Mouse (Mus musculus): Measurements from ENCODE around the gene Nkap. TPM values are rescaled to one million over a fixed set of nuclear protein-coding genes. Genes with fewer than 3 reads are reported as not detected.
"Not testable (repeated sequence)": the region's sequence is repeated elsewhere in the genome, so short reads cannot be mapped to it uniquely, and the experiment has no call there.

Gene Nkap
- polyA plus RNA-seq, 1 experiment from 2014 or later: 21.3 TPM

DNA sequence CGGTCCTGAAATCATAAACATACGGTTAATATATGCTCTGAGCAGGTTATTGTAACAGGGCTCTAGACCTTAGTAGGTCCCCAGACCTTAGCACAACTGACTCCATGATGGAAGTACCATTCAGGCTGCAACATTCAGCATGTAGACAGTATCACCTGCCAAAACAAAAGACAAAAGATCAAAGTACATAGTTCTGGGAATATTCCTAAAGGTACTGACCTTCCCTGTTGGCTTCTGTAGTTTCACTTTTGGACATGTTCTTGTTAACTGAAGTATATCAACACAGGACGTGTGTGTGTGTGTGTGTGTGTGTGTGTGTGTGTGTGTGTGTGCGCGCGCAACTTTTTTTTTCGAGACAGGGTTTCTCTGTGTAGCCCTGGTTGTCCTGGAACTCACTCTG is 1.1 kb upstream of the Nkap start:
- Histone ChIP-seq H3K4me2 (ENCODE audit: low read length) (no peak overlapping the region), H3K36me3 (ENCODE audit: control insufficient read depth, insufficient read depth) (no peaks in the 10 kb centered on the region), H3K4me3 (replicated peaks; ENCODE audit: low read length) (no peak overlapping the region), H3K27ac (ENCODE audit: low read length) (no peak overlapping the region), H3K9me3 (ENCODE audit: control insufficient read depth, low read length) (no peaks in the 10 kb centered on the region), H3K27me3 (replicated peaks; ENCODE audit: control insufficient read depth, insufficient read depth, low read length) (no peaks in the 10 kb centered on the region), H3K4me1 (replicated peaks; ENCODE audit: control insufficient read depth, insufficient read depth, low read length) (peaks cover 12% of the 10 kb centered on the region), H3K9ac (replicated peaks; ENCODE audit: low read depth, low read length) (no peak overlapping the region)
- WGBS: 96% methylated on average over 7 of the region's 7 CpGs
- ATAC-seq: no peak

GRCm38 (mm10) chrX:37141732-37142131 is 15.1 kb downstream of the Nkap start:
- ATAC-seq: no peak
- H3K36me3 ChIP-seq (ENCODE audit: control insufficient read depth, insufficient read depth): 0 out of 2 replicates have a peak, but pooled peaks cover 5% of the 10 kb centered on the region
- WGBS: 90% methylated on average over 3 of the region's 3 CpGs

DNA sequence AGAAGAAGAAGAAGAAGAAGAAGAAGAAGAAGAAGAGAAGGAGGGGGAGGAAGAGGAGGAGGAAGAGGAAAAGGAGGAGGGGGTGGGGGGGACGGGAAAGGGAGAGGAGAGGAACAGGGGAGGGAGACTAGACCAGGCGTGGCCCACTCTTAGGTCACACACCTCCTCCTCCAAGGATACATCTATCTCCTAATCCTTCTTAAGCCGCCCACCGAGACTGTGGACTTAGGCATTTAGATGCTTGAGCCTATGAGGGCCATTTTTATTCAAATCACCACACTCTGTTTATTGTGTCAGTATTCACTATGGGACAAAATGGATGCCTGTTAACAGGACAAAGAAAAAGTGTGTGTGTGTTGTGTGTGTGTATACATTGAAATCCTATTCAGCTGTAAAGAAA is 17.9 kb downstream of the Nkap start:
- no CpG with 5 or more reads among the region's 4 CpGs for WGBS
- H3K4me2 ChIP-seq (ENCODE audit: low read length): not testable (repeated sequence)

More at GRCm38 (mm10) chrX:37141732-37142131, 15.1 kb downstream of the Nkap start:
- Histone ChIP-seq H3K4me1 (replicated peaks; ENCODE audit: control insufficient read depth, insufficient read depth, low read length) (no peaks in the 10 kb centered on the region), H3K4me2 (ENCODE audit: low read length) (no peak overlapping the region), H3K27me3 (replicated peaks; ENCODE audit: control insufficient read depth, insufficient read depth, low read length) (no peaks in the 10 kb centered on the region), H3K27ac (ENCODE audit: low read length) (no peak overlapping the region), H3K9ac (replicated peaks; ENCODE audit: low read depth, low read length) (no peak overlapping the region), H3K4me3 (replicated peaks; ENCODE audit: low read length) (no peak overlapping the region), H3K9me3 (ENCODE audit: control insufficient read depth, low read length) (no peaks in the 10 kb centered on the region)

GRCm38 (mm10) chrX:37144954-37145353 is 18.4 kb downstream of the Nkap start:
- no peaks in the 10 kb centered on the region for H3K27me3 ChIP-seq (replicated peaks; ENCODE audit: control insufficient read depth, insufficient read depth, low read length)
- H3K4me3 ChIP-seq (replicated peaks; ENCODE audit: low read length): no peak overlapping the region
- H3K9me3 ChIP-seq (ENCODE audit: control insufficient read depth, low read length): no peaks in the 10 kb centered on the region
- H3K27ac ChIP-seq (ENCODE audit: low read length): no peak overlapping the region
- no peak overlapping the region for H3K4me2 ChIP-seq (ENCODE audit: low read length)
- H3K4me1 ChIP-seq (replicated peaks; ENCODE audit: control insufficient read depth, insufficient read depth, low read length): no peaks in the 10 kb centered on the region
- peaks cover 7% of the 10 kb centered on the region for H3K36me3 ChIP-seq (ENCODE audit: control insufficient read depth, insufficient read depth)
- no peak overlapping the region for H3K9ac ChIP-seq (replicated peaks; ENCODE audit: low read depth, low read length)
- ATAC-seq: no peak
- WGBS: 97% methylated on average over 2 of the region's 2 CpGs

More for the DNA sequence above, 17.9 kb downstream of the Nkap start:
- not testable (repeated sequence) for H3K9ac ChIP-seq (replicated peaks; ENCODE audit: low read depth, low read length); ATAC-seq; H3K4me1 ChIP-seq (replicated peaks; ENCODE audit: control insufficient read depth, insufficient read depth, low read length); H3K36me3 ChIP-seq (ENCODE audit: control insufficient read depth, insufficient read depth); H3K27ac ChIP-seq (ENCODE audit: low read length); H3K4me3 ChIP-seq (replicated peaks; ENCODE audit: low read length); H3K9me3 ChIP-seq (ENCODE audit: control insufficient read depth, low read length); H3K27me3 ChIP-seq (replicated peaks; ENCODE audit: control insufficient read depth, insufficient read depth, low read length)

GRCm38 (mm10) chrX:37157839-37158238 is 31.2 kb downstream of the Nkap start:
- Histone ChIP-seq H3K27me3 (replicated peaks; ENCODE audit: control insufficient read depth, insufficient read depth, low read length) (no peaks in the 10 kb centered on the region), H3K4me1 (replicated peaks; ENCODE audit: control insufficient read depth, insufficient read depth, low read length) (no peaks in the 10 kb centered on the region), H3K4me3 (replicated peaks; ENCODE audit: low read length) (no peak overlapping the region), H3K9me3 (ENCODE audit: control insufficient read depth, low read length) (no peaks in the 10 kb centered on the region), H3K9ac (replicated peaks; ENCODE audit: low read depth, low read length) (no peak overlapping the region), H3K36me3 (ENCODE audit: control insufficient read depth, insufficient read depth) (no peaks in the 10 kb centered on the region), H3K4me2 (ENCODE audit: low read length) (no peak overlapping the region), H3K27ac (ENCODE audit: low read length) (no peak overlapping the region)
- 60% methylated on average over 4 of the region's 4 CpGs for WGBS
- no peak for ATAC-seq

DNA sequence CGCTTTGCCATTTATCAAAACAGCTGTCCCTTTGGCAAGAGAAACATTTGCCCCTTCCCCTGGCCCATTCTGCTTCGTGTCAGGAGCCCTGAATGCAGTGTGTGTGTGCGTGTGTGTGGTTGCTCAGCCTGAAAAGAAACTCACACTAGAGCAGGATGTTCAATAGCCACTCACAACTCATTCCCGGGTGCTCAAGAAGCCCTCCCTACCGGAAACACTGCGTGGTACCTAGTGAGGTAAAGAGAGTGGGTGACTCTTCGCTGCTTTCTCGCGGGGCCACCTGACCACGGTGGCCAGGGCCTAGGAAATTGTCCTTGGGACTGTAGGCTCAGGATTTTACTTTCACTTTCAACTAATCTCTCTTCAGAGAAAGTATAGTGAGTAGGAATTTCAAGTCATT is 34.6 kb downstream of the Nkap start:
- Histone ChIP-seq H3K27me3 (replicated peaks; ENCODE audit: control insufficient read depth, insufficient read depth, low read length) (no peaks in the 10 kb centered on the region), H3K4me2 (ENCODE audit: low read length) (no peak overlapping the region), H3K9ac (replicated peaks; ENCODE audit: low read depth, low read length) (no peak overlapping the region), H3K36me3 (ENCODE audit: control insufficient read depth, insufficient read depth) (no peaks in the 10 kb centered on the region), H3K9me3 (ENCODE audit: control insufficient read depth, low read length) (no peaks in the 10 kb centered on the region), H3K4me3 (replicated peaks; ENCODE audit: low read length) (no peak overlapping the region), H3K4me1 (replicated peaks; ENCODE audit: control insufficient read depth, insufficient read depth, low read length) (no peaks in the 10 kb centered on the region), H3K27ac (ENCODE audit: low read length) (no peak overlapping the region)
- WGBS: 72% methylated on average over 10 of the region's 10 CpGs
- ATAC-seq: no peak

- Histone ChIP-seq H3K36me3 (ENCODE audit: control insufficient read depth, insufficient read depth) (no peaks in the 10 kb centered on the region), H3K9ac (replicated peaks; ENCODE audit: low read depth, low read length) (no peak overlapping the region), H3K9me3 (ENCODE audit: control insufficient read depth, low read length) (no peaks in the 10 kb centered on the region), H3K4me3 (replicated peaks; ENCODE audit: low read length) (no peak overlapping the region), H3K4me1 (replicated peaks; ENCODE audit: control insufficient read depth, insufficient read depth, low read length) (no peaks in the 10 kb centered on the region), H3K27me3 (replicated peaks; ENCODE audit: control insufficient read depth, insufficient read depth, low read length) (no peaks in the 10 kb centered on the region), H3K27ac (ENCODE audit: low read length) (no peak overlapping the region), H3K4me2 (ENCODE audit: low read length) (no peak overlapping the region)
- ATAC-seq: no peak
- WGBS: 72% methylated on average over 18 of the region's 18 CpGs
Observed at GRCm38 (mm10) chrX:37163115-37163514, 36.5 kb downstream of the Nkap start.

- no peaks in the 10 kb centered on the region for H3K4me1 ChIP-seq (replicated peaks; ENCODE audit: control insufficient read depth, insufficient read depth, low read length)
- H3K27ac ChIP-seq (ENCODE audit: low read length): no peak overlapping the region
- H3K9ac ChIP-seq (replicated peaks; ENCODE audit: low read depth, low read length): no peak overlapping the region
- H3K27me3 ChIP-seq (replicated peaks; ENCODE audit: control insufficient read depth, insufficient read depth, low read length): no peaks in the 10 kb centered on the region
- no peak overlapping the region for H3K4me2 ChIP-seq (ENCODE audit: low read length)
- WGBS: 30% methylated on average over 3 of the region's 3 CpGs
- no peak for ATAC-seq
- no peaks in the 10 kb centered on the region for H3K9me3 ChIP-seq (ENCODE audit: control insufficient read depth, low read length)
- H3K36me3 ChIP-seq (ENCODE audit: control insufficient read depth, insufficient read depth): no peaks in the 10 kb centered on the region
- no peak overlapping the region for H3K4me3 ChIP-seq (replicated peaks; ENCODE audit: low read length)
Observed at GRCm38 (mm10) chrX:37167085-37167484, 40.5 kb downstream of the Nkap start.

GRCm38 (mm10) chrX:37168742-37169141 is 42.1 kb downstream of the Nkap start, which contains the start of gene Akap14:
Gene Akap14, minus strand, starts transcription at chrX:37168842.
- H3K36me3 ChIP-seq (ENCODE audit: control insufficient read depth, insufficient read depth): no peaks in the 10 kb centered on the region
- H3K4me2 ChIP-seq (ENCODE audit: low read length): no peak within 1 kb of the TSS
- no peak within 1 kb of the TSS for H3K4me3 ChIP-seq (replicated peaks; ENCODE audit: low read length)
- 45% methylated on average over 5 of the region's 5 CpGs for WGBS
- H3K27me3 ChIP-seq (replicated peaks; ENCODE audit: control insufficient read depth, insufficient read depth, low read length): no peaks in the 10 kb centered on the region
- no peak within 1 kb of the TSS for H3K9ac ChIP-seq (replicated peaks; ENCODE audit: low read depth, low read length)
- no peaks in the 10 kb centered on the region for H3K4me1 ChIP-seq (replicated peaks; ENCODE audit: control insufficient read depth, insufficient read depth, low read length)
- ATAC-seq: no peak
- H3K9me3 ChIP-seq (ENCODE audit: control insufficient read depth, low read length): no peaks in the 10 kb centered on the region
- H3K27ac ChIP-seq (ENCODE audit: low read length): no peak within 1 kb of the TSS

DNA sequence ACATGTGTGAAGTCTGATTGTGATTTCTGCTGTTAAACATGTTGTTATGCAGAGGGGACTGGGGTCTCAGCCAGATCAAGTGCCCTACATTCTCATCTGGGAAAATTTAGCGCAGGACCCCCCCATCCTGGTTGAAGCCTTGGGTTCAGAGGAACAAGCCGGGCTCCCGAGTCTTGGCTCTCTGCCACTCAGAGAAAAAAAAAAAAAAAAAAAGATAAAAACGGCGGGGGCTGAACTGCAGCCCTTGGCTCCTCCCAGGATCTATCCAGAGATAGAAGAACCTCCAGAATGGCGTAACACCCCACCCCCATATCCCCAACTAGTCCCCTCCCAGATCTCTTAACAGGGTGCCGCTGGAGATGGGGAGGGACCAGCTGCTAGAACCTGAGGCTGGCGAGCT is 57.8 kb downstream of the Nkap start:
- not testable (repeated sequence) for H3K9me3 ChIP-seq (ENCODE audit: control insufficient read depth, low read length); H3K27me3 ChIP-seq (replicated peaks; ENCODE audit: control insufficient read depth, insufficient read depth, low read length); H3K4me3 ChIP-seq (replicated peaks; ENCODE audit: low read length); H3K9ac ChIP-seq (replicated peaks; ENCODE audit: low read depth, low read length); H3K27ac ChIP-seq (ENCODE audit: low read length); H3K4me1 ChIP-seq (replicated peaks; ENCODE audit: control insufficient read depth, insufficient read depth, low read length); H3K36me3 ChIP-seq (ENCODE audit: control insufficient read depth, insufficient read depth); H3K4me2 ChIP-seq (ENCODE audit: low read length); ATAC-seq
- whole genome bisulfite sequencing: 52% methylated on average over 8 of the region's 8 CpGs
